Mouse (Mus musculus) liver, embryonic 16.5 days (tissue): ENCODE results near the gene Hist1h3f. TPM values are rescaled to one million over a fixed set of nuclear protein-coding genes. Genes with fewer than 3 reads are reported as not detected.
"Not testable (repeated sequence)": the region's sequence is repeated elsewhere in the genome, so short reads cannot be mapped to it uniquely, and the experiment has no call there.

ENCODE experiments used
- ATAC-seq: fragments of 200-750 bp; cut with Nextera tagmentation; 2 replicates; pipeline ENCODE4 v1.8.0; 2017; ENCODE audit warnings: low read depth, mild to moderate bottlenecking, moderate number of reproducible peaks, moderate library complexity
- H3K27ac ChIP-seq: fragments of 300-500 bp; sonication (generic); 2 replicates; pipeline ENCODE4 v1.5.1; 2014; ENCODE audit warnings: mild to moderate bottlenecking, low read length
- H3K27me3 ChIP-seq: fragments of 300-500 bp; sonication (generic); 2 replicates; pipeline ENCODE4 v1.6.1; 2014; ENCODE audit warnings: low read depth, low read length, mixed read lengths; ENCODE audit not compliant: control insufficient read depth, insufficient read depth
- H3K36me3 ChIP-seq: fragments of 300-500 bp; sonication (generic); 2 replicates; pipeline ENCODE4 v1.6.1; 2014; ENCODE audit warnings: mild to moderate bottlenecking; ENCODE audit not compliant: control insufficient read depth, insufficient read depth
- H3K4me1 ChIP-seq: fragments of 300-500 bp; sonication (generic); 2 replicates; pipeline ENCODE4 v1.6.1; 2014; ENCODE audit warnings: low read depth, low read length, mixed read lengths; ENCODE audit not compliant: control insufficient read depth
- H3K4me2 ChIP-seq: fragments of 300-500 bp; sonication (generic); 2 replicates; pipeline ENCODE4 v1.6.1; 2014; ENCODE audit warnings: low read depth, low read length, mixed read lengths
- H3K4me3 ChIP-seq: fragments of 300-500 bp; sonication (generic); 2 replicates; pipeline ENCODE4 v1.5.1; 2014; ENCODE audit warnings: low read depth, mild to moderate bottlenecking, low read length
- H3K9ac ChIP-seq: fragments of 300-500 bp; sonication (generic); 2 replicates; pipeline ENCODE4 v1.6.1; 2014; ENCODE audit warnings: low read depth, low read length
- H3K9me3 ChIP-seq: fragments of 300-500 bp; sonication (generic); replicated peaks from 2 replicates; pipeline ENCODE4 v1.6.1; 2016; ENCODE audit warnings: low read length; ENCODE audit not compliant: control insufficient read depth
- WGBS: fragments of 180-500 bp; shearing (Covaris S2); extraction: QIAGEN DNeasy Blood & Tissue Kit; methylation state at CpG from one replicate; pipeline ENCODE4 v1.1.7; 2014; ENCODE audit not compliant: insufficient replicate concordance; 5-methylcytosine and 5-hydroxymethylcytosine counted together
- polyA plus RNA-seq: library from polyadenylated mRNA; unstranded; fragments of >200 nt; fragmentation: Nextera tagmentation; extraction: Ambion mirVana; gene quantifications from 2 replicates; pipeline ENCODE4 v1.2.1, GENCODE M21; 2015

Gene Hist1h3f
- polyA plus RNA-seq, 1 experiment from 2014 or later, result 1.2 TPM

DNA sequence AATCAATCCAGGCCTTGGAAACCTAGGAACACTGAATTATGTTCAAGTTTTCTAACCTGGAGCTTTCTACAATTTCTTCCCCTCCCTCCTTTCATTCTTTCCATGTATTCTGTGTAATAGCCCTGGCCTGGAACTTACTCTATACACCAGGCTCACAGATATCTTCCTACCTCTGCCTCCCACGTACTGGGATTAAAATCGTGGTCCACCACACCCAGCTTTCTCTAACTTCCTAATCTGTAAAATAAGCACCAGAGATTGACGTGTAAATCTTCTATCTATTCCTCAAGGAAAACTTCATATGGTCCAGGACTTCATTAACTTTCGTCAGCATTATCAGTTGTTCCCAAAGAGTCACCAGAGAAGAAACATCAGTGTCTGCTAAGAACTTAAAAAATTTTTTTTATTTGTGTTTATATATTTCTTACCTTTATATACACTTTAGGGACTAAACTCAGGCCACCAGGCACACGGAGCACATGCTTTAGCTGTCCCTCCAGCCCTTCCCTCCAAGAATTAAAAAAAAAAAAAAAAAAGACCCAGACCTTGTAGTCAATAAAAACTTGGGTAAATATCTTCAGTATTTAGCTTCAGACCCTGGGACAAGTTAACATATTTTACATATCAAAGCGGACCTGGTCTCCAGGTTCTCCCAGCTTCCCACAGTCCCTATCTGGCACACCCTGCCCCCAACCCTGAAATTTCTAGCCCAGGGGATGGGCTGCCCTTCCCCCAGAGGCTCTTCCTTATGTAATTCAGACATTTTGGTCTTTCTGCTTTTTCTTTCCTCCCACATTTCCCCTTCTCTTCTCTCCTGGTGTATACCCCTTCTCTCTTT, 38.6 kb downstream of the Hist1h3f start:
- no peak; the same call in 1 of the 2 replicates for ATAC-seq
- Histone ChIP-seq H3K27ac (peak overlapping the region; percentile 100), H3K9ac (peak overlapping the region; percentile 79), H3K4me1 (peaks cover 32% of the 10 kb centered on the region), H3K9me3 (no peaks in the 10 kb centered on the region), H3K4me3 (peak overlapping the region; percentile 69), H3K27me3 (no peaks in the 10 kb centered on the region), H3K36me3 (no peaks in the 10 kb centered on the region), H3K4me2 (peak overlapping the region; percentile 69)
- WGBS, result 8% methylated on average over 6 of the region's 6 CpGs

DNA sequence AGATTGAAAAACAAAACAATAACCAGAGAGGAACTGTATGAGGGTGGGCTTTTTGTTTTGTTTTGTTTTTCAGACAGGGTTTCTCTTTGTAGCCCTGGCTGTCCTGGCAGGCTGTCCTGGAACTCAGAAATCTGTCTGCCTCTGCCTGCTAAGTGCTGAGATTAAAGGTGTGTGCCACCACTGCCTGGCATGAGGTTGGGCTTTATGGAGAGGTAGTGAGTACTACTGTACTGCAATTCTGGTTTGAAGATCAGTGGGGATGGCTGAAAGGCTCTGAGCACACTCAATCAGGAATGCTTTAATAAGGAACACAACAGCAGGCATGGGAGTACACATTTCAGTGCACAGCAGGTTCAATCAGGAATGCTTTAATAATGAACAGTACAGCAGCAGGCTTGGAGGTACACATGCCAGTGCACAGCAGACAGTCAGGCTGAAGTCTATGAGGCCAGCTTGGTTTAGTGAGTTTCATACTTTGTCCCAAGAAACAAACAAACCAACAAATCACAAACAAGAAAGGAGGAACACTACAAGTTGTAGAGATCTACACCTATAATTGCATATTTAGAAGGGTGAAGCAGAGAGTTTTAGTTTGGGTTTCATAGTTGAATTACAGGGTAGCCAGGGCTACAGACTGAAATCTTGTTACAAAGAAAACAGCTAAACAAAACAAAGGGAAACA, 39.7 kb downstream of the Hist1h3f start:
- Histone ChIP-seq H3K4me3 (peak overlapping the region; percentile 69), H3K4me1 (peaks cover 31% of the 10 kb centered on the region), H3K27ac (peak overlapping the region; percentile 100)

DNA sequence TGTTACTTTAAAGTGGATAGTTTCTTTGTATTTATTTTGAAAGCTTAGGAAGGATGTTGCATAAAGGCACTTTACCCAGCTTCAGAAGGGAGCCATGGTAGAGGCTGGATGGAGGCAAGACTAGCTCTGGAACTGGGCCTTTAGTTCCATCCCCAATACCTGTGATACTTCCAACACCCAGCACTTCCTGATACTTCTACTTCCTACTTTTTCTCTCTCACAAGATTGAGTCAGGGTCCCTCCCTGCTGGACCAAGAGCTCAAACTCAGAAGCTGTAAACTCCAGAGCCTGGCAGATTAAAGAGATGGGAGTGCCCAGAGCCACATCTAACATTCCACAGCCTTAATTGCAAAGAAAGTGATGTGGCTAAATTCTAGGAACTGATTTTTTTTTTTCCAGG, 40.5 kb downstream of the Hist1h3f start:
- H3K27me3 ChIP-seq, result no peaks in the 10 kb centered on the region
- peaks cover 29% of the 10 kb centered on the region for H3K4me1 ChIP-seq
- H3K4me3 ChIP-seq, result peak overlapping the region; percentile 65
- H3K9ac ChIP-seq, result peak overlapping the region; percentile 82
- ATAC-seq, result no peak
- H3K9me3 ChIP-seq, result no peaks in the 10 kb centered on the region
- H3K27ac ChIP-seq, result peak overlapping the region; percentile 100
- peak overlapping the region; percentile 69 for H3K4me2 ChIP-seq
- no peaks in the 10 kb centered on the region for H3K36me3 ChIP-seq

More for the DNA sequence above, 39.7 kb downstream of the Hist1h3f start:
- Histone ChIP-seq H3K9me3 (no peaks in the 10 kb centered on the region), H3K4me2 (peak overlapping the region; percentile 69), H3K9ac (peak overlapping the region; percentile 79), H3K36me3 (no peaks in the 10 kb centered on the region), H3K27me3 (no peaks in the 10 kb centered on the region)
- ATAC-seq, result no peak

DNA sequence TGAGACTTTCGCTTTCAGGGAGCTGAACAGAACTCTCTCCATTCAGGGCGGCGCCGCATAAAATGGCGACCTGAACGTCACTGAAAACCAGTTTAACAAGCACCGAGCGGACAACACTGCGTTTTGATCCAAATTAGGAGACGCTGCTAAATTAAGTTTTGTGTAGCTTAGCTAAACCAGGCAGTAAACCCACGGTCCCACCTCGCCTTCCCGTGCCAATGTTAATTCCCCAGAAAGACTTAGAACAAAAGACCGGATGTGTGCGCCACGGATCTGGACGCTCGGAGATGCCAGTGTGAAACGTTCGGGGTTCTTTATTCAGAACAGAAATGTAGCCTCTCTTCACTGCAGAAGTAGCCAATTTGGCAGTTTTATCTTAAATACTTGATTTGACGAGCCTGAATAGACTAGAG, 41.2 kb downstream of the Hist1h3f start:
- Histone ChIP-seq H3K27ac (peak overlapping the region; percentile 100), H3K27me3 (no peaks in the 10 kb centered on the region), H3K4me3 (peak overlapping the region; percentile 65), H3K36me3 (no peaks in the 10 kb centered on the region), H3K4me2 (peak overlapping the region; percentile 69), H3K9ac (peak overlapping the region; percentile 82), H3K4me1 (peaks cover 29% of the 10 kb centered on the region), H3K9me3 (no peaks in the 10 kb centered on the region)
- peak; percentile 3; the same call in 1 of the 2 replicates for ATAC-seq
- WGBS, result under 1% methylated on average over 21 of the region's 21 CpGs

DNA sequence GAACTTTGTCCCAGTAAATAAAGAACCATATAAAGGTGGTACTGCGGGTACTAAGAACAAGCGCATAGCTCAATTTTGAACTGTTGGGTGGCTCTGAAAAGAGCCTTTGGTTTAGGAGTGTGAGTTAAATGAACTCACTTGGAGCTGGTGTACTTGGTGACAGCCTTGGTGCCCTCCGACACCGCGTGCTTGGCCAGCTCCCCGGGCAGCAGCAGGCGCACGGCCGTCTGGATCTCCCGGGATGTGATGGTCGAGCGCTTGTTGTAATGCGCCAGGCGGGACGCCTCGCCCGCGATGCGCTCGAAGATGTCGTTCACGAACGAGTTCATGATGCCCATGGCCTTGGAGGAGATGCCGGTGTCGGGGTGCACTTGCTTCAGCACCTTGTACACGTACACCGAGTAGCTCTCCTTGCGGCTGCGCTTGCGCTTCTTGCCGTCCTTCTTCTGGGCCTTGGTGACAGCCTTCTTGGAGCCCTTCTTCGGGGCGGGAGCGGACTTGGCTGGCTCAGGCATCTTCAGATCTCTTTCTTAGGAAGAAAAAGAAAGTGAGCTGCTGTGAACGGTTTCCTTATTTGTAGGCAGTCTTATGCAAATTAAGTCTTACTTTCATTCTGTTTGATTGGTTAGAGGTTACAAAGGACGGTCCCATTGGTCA, 41.7 kb downstream of the Hist1h3f start:
- WGBS, result 0% methylated on average over 27 of the region's 36 CpGs
- Histone ChIP-seq H3K27ac (peak overlapping the region; percentile 100), H3K4me3 (peak overlapping the region; percentile 65), H3K9ac (peak overlapping the region; percentile 82), H3K4me1 (peaks cover 29% of the 10 kb centered on the region), H3K4me2 (peak overlapping the region; percentile 69)
- not testable (repeated sequence) for H3K9me3 ChIP-seq, H3K27me3 ChIP-seq, H3K36me3 ChIP-seq
- ATAC-seq, result peak; percentile 72

DNA sequence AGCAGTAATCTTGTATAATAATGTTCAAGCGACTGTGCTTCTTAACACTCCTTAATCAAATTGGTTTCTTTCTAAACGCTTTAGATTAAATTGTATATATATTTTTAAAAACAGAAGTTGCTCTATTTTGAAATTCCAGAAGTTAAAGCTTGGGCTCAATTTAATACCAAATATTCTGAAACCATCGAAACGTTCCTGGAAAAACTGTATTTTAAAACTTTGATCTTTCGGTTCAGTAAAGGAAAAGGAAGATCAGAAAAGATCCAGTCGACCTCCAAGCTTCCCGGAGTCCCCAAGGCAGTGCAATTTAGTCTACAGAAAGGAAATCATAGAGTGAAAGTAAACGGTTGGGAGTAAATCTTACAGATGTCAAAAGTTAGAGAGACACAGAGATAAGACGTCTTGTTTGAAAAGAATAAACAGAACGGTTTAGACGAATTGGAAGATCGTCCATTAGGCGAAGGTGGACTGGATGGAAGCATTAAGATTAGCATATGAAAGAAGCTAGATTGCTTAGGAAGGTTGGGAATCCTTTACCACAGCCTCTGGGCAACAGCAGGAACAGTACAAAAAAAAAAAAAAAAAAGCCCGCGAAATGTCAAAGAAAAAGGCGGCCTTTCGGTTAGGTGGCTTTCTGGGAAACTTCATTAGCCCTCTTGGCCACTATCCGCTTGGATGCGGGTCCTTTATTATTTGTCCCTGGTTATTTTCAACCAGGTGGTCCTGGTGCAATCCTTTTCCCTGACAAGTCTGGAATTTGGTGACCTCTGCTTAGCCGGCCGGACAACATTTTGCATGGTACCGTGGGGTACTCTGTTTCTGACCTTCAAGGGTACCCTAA, 42.5 kb downstream of the Hist1h3f start:
- peaks cover 24% of the 10 kb centered on the region for H3K4me1 ChIP-seq
- peak overlapping the region; percentile 65 for H3K4me3 ChIP-seq
- H3K9ac ChIP-seq, result peak overlapping the region; percentile 59
- H3K9me3 ChIP-seq, result no peaks in the 10 kb centered on the region
- peak overlapping the region; percentile 66 for H3K4me2 ChIP-seq
- ATAC-seq, result no peak
- no peaks in the 10 kb centered on the region for H3K36me3 ChIP-seq
- no peaks in the 10 kb centered on the region for H3K27me3 ChIP-seq
- H3K27ac ChIP-seq, result peak overlapping the region; percentile 100
- WGBS, result 2% methylated on average over 22 of the region's 22 CpGs

DNA sequence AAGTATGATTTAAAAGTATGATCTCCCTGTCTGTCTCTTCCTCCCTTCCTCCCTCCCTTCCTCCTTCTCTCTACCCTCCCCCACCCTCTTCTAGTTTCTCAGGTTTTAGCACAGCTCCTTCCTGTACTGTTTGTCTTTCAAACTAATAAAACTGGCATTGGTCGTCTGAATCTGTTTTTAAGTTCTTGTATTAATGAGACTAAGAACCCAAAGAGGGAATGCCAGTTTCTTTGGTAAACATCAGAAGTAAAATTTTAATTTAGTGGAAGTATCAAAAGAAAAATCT, 43.0 kb downstream of the Hist1h3f start:
- no peak for ATAC-seq
- H3K27ac ChIP-seq, result peak overlapping the region; percentile 90
- H3K36me3 ChIP-seq, result no peaks in the 10 kb centered on the region
- peak overlapping the region; percentile 66 for H3K4me2 ChIP-seq
- 13% methylated on average over 1 of the region's 1 CpGs for WGBS
- H3K4me1 ChIP-seq, result peaks cover 23% of the 10 kb centered on the region
- H3K4me3 ChIP-seq, result peak overlapping the region; percentile 46
- H3K9me3 ChIP-seq, result no peaks in the 10 kb centered on the region
- H3K9ac ChIP-seq, result peak overlapping the region; percentile 59
- H3K27me3 ChIP-seq, result no peaks in the 10 kb centered on the region

DNA sequence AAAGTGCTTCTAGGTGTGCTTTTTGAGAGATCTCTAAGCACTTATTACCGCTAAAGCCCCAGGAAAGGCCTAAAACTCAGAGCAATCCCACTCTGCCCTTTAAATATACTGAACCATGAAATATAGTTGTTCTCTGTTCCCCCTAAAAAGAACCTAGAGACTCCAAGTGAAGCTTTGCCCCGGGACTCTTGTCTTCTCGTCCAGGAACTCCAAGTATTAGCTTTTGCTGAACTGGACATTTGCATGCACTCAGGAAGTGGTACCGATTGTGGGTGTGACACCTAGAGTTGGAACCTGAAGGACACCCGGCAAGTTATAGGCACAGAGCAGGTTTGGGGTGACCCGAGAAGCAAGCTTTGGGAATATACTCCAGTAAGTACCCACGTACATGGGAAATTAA, 47.4 kb downstream of the Hist1h3f start:
- no peak overlapping the region for H3K27ac ChIP-seq
- H3K36me3 ChIP-seq, result no peaks in the 10 kb centered on the region
- H3K9me3 ChIP-seq, result no peaks in the 10 kb centered on the region
- H3K4me3 ChIP-seq, result no peak overlapping the region
- no peak for ATAC-seq
- H3K9ac ChIP-seq, result no peak overlapping the region
- H3K27me3 ChIP-seq, result no peaks in the 10 kb centered on the region
- peaks cover 29% of the 10 kb centered on the region for H3K4me1 ChIP-seq
- WGBS, result 90% methylated on average over 7 of the region's 7 CpGs
- no peak overlapping the region for H3K4me2 ChIP-seq
